Mouse (Mus musculus) MN1 (cell line): ENCODE results near the gene Mmp3.
"Not testable (repeated sequence)": the region's sequence is repeated elsewhere in the genome, so short reads cannot be mapped to it uniquely, and the experiment has no call there.

Source experiments
- DNase-seq: peaks from one replicate; pipeline ENCODE4 v3.0.0-alpha.2; 2016; ENCODE audit warnings: low spot score

The Mmp3 gene

GRCm38 (mm10) chr9:7445522-7445921 is at the start of gene Mmp3:
Gene Mmp3, plus strand, starts transcription at chr9:7445822.
- no peak for DNase-seq

- not testable (repeated sequence) for DNase-seq
Observed at GRCm38 (mm10) chr9:7396556-7396955, 49.1 kb upstream of the Mmp3 start.

GRCm38 (mm10) chr9:7453302-7453701 is 7.7 kb downstream of the Mmp3 start:
- DNase-seq, result no peak

- no peak for DNase-seq
Observed at GRCm38 (mm10) chr9:7470262-7470661, 24.6 kb downstream of the Mmp3 start.

- DNase-seq, result no peak
Observed at GRCm38 (mm10) chr9:7483684-7484394, 38.2 kb downstream of the Mmp3 start.

- DNase-seq, result no peak
Observed at GRCm38 (mm10) chr9:7501138-7501537, 55.5 kb downstream of the Mmp3 start.

- no peak for DNase-seq
Observed at GRCm38 (mm10) chr9:7502051-7502450, 56.4 kb downstream of the Mmp3 start, which contains the start of gene Mmp10. Gene Mmp10, plus strand, starts transcription at chr9:7502352.
